Mouse (Mus musculus) lung, adult 18-20 months (tissue): Measurements from ENCODE around the gene Wap.
"Not testable (repeated sequence)": the region's sequence is repeated elsewhere in the genome, so short reads cannot be mapped to it uniquely, and the experiment has no call there.

Source experiments
- DNase-seq, 2 experiments: peaks; one replicate each; pipeline ENCODE4 v3.0.0; 2022; ENCODE audit warnings: mixed read lengths in 2 of 2

Gene Wap

DNA sequence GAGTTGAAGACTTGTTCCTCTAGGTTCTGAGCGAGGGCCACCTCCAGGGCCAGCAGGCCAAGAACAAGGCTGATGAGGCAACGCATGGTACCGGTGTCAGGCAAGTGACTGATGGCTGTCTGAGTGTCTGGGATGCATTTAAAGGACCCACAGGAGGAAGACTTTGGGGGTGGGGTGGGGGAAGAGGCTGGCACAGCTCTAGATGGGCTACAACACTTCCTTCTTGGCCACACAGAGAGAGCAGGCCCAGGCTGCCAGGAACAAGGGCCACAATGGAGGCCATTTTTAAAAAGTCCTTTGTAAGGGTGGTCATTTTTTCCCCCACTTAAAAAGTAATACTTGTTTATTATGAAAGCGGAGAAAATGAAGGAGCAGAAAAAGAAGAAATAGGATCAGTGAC is at the start of gene Wap:
Gene Wap (minus strand): TSS at position 101 of the 400 bp plus-strand sequence.
- DNase-seq: no peak

DNA sequence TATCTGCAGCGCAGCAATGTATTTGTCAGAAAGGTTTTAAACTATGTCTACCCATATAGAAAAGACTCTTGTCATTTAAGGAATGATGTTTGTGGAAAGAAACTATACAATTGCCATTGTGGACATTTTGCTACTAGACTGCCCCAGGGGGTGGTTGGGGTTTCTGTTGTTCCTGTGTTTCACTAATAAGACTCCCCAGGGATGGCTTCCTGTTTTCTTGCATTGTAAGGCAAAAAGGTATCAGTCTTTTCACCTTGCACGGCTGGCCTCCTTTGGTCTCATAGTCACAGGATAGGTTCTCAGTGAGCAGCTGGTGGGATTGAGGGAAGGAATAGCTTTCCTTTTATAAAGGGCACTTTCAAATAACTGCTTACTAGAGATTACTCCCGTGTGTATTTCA is 46.3 kb upstream of the Wap start:
- no peak for DNase-seq

DNA sequence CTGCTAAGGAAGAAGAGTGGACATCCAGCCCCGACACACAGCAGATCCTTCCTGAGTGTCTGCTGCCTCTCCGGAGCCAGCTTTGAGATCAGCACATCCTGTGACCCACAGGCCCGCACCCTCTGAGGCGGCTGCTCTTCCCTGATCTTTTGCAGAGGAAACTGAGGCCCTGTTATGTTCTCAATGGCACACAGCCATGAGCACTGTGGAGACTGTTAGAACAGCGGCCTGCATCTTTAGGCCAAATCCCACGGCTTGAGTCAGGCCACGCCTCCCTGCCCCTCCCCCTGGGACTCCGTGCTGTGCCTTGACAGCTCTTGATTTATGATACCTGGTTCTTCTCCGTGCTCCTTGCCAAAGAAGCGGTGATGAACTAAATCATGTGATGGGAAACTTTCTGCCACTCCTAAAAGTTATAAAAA is 42.0 kb upstream of the Wap start:
- DNase-seq: peak; percentile 45 to 74

DNA sequence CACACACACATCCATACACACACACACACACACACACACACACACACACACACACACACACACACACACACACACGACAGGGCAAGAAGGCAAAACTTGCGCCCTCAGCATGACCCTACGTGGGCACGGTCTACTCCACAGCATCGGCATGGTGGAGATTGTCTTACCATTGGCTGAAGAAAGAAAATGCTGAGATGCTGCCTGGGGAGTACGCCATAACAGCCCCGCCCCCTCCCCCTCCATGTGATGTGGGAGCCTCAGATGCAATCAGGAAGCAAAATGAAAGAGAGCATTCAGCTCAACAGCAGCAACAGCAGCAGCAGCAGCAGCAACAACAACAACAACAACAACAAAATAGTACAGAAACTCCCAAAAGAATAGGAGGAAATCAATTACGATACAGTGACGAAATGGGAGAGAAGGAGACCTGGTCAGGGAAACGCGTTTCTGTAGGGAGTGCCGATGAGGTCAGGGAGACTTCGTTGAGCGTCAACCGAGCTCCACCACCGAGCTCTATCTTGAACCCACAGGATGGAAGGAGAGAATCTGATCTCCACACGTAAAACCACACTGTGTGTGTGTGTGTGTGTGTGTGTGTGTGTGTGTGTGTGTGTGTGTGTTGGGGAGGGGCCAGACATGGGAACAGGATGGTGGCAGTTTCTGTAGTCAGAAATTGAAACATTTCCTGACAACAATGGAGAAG is 41.4 kb upstream of the Wap start:
- DNase-seq: peak in 1 of 2 experiments; percentile 18

DNA sequence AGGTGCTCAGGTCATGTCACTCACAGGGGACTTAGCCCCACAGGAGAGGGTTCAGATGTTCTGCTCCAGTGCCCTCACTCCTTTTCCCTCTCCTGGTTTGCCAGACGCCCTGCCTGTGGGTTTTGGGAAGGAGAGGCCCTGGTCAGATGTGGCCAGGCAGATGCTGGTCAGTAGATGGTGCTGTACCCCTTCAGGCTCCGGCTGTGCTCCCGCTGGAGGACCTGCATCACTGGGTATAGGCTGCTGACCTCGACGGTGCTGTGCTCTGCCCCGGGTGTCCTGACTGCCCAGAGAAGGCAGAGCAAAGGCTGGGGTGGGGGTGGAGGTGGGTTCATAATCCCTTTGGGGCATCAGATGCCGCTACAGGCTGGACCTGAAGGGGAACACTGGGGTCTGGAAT is 39.1 kb upstream of the Wap start:
- no peak for DNase-seq

DNA sequence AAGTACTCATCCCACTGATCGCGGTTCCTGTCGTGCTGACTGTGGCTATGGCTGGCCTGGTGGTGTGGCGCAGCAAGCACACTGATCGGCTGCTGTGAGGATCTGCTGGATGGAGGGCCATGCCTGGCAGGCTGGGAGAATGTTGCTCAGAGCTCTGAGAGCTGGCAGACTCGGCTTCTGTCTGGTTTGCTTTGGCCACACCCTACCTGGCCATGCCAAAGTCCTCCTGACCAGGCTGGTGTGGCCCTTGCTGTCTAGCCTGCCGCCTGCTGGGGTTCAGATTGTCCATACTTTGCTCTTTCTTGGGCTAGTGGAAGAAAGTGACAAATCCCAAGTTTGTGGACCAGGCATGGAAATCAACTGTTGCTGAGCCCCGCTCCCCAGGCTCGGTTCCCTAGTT is 38.2 kb upstream of the Wap start:
- DNase-seq: no peak

DNA sequence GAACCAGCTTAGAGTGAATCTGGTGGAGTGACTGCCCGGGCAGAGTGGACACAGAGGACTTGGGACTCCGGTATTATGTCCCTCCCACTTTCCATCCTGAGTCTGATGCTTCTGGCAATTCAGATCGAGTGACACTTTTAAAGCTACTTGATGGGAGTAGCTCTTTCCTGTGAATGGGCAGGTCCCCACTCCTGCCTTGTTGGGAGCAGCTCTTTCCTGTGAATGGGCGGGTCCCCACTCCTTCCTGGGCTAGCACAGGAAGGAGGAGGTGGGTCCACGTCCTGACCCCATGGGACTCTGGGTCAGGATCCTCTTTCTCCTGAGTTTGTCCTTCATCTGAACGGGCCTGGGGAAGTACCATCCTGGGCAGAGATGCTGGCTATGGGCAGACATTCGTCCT is 37.0 kb upstream of the Wap start:
- peak; percentile 25 to 60 for DNase-seq

DNA sequence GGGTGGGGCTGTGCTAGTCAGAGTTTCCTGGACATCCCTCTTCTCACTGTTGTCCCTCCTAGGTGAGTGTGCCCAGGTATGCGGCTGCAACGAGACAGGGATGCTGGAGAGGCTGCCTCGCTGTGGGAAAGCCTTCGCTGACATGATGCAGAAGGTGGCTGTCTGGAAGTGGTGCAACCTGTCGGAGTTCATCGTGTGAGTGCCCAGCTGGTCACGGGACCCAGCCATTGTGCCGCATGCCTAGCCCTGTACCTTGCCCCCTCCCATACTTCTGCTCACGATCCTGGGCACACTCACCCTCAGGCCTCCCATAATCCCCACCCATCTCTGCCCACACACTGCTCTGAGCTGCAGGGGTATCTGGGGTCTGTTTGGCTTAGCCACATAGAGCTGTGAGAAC is 36.3 kb upstream of the Wap start:
- DNase-seq: no peak

DNA sequence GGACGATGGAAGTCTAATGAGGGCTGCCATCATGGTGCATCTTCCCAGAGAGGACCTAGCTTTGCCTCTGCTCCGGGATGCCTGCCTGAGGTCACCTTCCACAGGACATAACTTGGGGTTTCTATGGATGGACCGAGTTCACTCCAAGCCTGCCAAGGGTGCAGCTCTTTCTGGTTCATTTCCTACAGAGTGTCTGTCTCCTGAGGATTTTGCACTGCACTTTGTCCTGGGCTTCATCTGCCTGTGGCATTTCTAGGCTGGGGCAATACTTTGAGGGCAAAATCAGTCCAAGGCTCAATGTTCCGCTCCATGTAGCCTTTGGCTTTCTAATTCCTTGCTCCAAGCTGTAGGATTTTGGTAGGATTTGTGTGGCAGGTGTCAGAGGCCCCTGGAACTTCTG is 32.4 kb upstream of the Wap start:
- DNase-seq: no peak

DNA sequence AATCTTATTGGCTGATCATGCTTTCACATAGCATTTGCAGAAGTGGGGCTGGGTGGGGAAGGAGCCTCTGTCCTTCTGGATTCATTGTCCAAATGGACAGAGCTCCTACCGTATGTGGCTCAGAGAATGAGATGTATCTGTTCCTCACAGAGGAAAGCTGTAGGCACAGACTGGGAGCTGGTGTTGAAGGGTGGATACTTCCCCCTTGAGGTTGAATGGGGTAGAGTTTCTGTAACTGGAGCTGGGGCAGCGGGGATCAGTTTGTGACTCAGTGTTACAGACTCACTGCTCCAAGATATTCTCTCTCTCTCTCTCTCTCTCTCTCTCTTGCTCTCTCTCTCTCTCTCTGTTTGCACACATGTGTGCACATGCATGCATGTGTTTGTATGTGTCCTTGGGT is 31.6 kb upstream of the Wap start:
- no peak for DNase-seq

DNA sequence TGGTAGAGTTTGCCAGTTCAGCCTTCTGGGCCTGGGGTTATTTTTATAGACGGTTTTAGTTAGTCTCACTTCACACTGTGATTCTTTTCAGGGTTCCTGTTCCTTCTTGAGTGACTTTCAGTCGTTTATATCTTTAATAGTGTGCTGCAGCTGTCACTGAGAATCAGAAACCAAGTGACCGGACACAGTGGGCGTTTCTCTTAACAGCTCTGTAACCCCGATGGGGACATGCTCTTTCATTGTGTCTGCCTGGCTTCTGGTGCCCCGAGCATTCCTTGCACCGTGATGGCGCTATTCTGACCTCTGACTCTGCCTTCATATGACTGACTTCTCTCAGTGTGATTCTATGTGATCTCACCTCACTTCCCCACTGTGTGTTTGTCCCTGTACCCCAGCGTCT is 30.6 kb upstream of the Wap start:
- DNase-seq: no peak

DNA sequence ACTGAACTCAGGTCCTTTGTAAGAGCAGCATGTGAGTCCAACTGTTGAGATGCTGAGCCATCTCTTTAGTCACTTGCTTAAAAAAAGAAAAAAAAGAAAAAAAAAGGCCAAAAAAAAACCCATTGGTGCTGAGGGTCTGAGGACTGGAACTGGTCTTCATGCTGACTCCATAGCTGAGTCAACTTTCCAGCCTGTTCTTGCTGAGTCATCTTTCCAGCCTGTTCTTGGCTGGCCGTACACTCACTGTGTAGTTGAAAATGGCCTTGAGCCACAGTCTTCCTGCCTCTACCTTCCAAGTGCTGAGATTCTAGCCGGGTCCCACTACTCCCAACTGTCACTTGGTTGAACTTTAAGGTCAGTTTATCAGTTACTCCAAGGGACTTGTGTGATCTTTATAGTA is 28.2 kb upstream of the Wap start:
- no peak for DNase-seq

DNA sequence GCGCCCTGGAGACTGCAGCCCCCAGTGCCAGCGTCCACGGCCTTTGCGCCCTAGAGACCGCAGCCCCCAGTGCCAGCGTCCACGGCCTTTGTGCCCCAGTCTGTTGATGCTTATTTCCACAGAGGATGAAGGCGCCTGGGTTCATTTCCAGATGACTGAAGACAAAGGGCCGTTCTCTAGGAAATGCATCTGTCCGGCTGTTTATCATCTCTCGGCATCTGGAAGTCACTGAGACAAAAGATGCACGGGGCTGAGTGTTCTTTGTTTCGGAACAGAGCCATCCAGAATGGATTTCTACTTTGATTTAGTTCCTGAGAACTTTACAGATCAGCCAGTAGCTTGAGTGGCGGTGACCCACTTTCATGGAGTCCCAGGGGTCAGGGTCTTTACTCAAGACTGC is 22.8 kb upstream of the Wap start:
- DNase-seq: no peak

DNA sequence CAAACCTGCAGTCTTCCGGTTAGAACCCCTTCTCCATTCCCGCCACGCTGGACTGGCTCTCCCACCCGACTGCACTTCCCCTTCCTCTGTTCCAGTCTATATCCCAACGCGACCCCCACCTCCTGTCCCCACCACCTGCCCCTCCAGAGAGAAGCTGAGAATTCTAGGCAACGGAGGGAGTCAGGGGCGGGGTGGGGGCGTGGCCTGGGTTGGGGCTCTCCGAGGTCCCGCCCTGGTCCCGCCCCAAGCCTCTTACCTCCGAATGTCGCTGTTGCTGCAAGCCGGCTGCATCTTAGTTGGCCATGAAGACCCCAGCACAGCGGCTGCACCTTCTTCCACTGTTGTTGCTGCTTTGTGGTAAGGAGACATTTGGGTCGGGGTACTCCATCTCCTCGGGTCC is 19.8 kb upstream of the Wap start, which contains the start of gene Ramp3:
Gene Ramp3 (plus strand): TSS at position 251 of the 400 bp plus-strand sequence.
- DNase-seq: no peak

DNA sequence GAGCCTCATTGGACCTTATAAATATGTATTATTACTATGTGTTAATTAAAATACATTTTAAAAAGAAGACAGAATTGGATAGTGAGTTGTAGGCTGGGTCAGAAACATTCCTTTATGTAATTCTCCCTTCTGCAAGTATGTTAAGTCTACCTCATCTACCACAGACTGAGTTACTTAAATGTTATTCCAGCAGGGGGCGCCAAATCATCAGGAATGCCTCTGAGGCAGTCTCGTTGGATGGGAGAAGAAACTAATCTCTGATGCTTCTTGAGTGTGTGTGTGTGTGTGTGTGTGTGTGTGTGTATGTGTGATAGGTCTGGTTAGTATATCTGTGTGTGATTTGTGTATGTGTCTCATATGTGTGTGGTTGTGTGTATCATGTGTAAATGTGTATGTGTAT is 16.5 kb upstream of the Wap start:
- peak; percentile 40 to 72 for DNase-seq

DNA sequence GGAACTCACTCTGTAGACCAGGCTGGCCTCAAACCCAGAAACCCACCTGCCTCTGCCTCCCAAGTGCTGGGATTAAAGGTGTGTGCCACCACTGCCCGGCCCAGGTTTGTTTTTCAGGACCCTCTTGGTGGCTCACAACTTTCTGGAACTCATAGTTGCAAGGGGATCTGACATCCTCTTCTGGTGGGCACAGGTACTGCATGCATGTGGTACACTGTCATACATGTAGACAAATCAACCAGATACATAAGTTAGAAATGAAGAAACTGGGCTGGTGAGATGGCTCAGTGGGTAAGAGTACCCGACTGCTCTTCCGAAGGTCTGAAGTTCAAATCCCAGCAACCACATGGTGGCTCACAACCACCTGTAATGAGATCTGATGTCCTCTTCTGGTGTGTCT is 14.5 kb upstream of the Wap start:
- DNase-seq: not testable (repeated sequence)

DNA sequence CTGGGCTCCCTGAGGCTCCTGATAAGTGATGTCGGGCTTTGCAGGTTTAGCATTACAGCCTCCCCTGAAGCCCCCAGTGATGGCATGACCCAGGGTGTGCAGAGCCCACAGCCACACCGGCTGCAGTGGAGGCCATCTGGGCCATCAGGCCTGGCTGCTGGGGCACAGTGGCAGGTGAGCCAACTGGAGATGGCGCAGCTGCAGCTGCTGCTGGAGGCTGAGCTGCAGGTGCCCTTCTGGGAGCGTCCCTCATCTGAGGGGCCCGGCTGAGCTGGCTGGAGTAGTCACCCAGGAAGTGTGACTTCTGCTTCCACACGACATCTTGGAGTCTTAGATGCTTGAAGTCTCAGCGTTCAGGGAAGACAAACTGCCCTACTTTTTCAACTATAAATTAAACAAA is 12.1 kb upstream of the Wap start:
- no peak for DNase-seq

DNA sequence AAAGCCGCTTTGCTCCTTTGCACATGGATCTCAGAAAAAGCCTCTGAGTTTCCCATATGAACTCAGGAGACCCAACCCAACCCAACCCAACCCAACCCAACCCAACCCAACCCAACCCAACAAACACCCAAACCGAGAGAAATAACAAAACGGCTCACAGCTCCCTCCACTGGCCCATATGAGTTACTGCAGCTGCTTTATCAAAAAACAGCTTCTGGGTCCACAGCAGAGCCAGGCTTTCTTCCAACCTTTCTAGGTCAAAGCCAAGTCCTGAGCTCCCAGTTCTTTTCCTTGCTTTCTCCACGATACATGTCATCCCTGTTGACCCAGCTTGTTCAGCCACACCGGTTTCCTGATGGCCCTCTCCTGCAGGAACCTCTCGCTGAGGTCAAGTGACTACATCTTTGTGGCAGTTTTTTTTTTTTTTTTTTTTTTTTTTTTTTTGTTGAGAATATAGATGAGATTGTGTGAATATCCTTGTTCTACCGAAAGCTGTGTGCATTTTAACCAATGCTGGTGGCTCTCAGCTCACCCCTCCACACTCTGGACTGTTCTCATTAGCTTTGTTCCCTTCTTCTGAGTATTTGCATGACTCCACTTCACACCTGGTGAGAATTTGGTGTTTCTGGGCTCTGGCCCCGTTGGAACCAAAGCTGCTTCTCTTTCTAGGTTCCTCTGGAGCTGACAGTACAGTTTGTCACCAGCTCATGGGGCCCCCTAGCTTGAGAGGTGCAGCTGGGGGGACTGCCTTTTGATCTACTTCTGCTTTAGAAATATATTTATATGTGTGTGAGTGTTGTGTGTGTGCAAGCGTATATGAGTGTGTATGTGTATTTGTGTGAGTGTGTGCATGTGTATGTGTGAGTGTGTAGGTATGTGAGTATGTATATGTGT is 9.6 kb upstream of the Wap start:
- no peak for DNase-seq

DNA sequence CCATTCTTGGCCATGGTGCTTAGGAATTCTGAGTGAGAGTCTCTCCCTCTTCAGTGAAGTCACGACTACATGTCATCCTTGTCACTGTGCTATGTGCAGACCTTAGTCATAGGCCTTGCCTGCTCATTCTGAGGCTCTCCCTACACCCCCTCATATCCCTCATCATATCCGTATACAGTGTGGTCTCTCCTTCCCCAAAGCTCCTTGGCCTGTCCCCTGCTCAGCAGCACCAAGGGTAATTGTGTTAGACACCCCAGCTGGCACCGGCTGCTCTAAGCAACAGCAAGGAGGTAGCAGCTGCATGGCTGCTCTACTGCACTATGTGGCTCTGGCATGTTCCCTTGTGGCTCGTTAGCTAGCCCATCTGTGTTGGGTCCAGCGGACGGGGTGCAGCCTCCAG is 6.1 kb upstream of the Wap start:
- DNase-seq: no peak

DNA sequence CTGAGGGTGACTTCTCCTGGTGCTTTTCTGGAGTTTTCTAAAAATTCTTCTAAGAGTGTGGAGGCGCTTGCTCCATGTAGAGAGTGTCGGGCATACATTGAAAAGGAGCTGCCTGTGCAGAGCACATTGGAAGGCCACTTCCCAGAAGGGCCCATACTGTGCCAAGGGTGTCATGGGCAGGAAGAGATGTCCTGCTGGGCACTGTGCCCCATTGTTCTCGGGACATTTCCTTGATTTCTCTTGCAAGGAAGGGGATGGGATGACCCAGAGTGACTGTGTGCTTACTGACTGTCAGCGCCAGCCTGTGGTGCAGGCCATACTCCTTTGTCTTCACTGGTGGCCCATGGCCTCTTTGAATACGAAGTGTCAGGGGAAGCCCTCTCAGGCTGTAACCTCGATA is 635 bp upstream of the Wap start:
- peak in 1 of 2 experiments; percentile 17 for DNase-seq

DNA sequence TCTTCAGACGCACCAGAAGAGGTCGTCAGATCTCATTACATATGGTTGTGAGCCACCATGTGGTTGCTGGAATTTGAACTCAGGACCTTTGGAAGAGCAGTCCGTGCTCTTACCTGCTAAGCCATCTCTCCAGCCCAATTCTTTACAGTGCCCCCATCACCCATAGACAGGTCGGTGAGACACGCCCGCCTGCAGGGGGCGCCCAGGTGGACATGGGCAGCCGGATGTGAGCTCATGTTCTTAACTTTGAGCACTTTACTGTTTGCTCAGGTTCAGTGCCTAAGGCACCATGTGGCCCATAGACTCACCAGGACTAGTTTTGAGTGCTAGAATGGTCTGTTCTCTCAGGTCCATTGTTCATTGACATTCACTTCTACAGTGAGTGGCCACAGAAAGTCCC is 2.3 kb downstream of the Wap start:
- no peak for DNase-seq

DNA sequence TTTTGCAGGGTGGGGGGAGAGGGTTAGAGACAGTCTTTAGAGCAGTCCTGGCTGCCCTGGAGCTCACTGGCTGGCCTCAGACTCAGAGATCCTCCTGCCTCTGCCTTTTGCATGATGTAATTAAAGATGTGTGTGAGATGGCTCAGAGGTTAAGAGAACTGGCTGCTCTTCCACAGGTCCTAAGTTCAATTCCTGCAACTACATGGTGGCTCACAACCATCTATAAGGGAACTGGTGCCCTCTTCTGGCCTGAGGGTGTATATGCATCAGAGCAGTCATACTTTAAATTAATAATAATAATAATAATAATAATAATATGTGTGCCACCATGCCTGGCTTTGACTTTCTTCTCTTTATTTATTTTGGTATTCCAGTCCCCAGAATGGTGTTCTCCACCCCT is 8.8 kb downstream of the Wap start:
- DNase-seq: peak in 1 of 2 experiments; percentile 42

DNA sequence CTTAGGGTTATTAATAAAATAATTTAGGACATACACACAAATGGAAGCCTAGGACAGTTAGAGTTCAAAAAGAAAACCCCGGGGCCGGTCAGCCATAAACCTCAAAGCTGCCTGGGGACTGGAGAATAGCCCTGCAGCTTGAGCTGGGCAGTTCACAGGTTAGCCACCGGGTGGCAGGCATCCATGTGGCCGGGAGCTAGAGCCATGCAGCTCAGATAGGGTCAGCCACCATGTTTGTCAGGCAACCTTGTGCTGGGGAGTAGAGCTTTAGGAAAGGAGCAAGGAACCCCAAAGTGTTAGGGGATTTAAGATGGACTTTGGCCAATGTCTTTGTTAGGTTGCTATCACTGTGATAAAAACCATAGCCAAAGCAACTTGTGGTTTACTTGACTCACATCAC is 9.9 kb downstream of the Wap start:
- DNase-seq: peak; percentile 36 to 49

DNA sequence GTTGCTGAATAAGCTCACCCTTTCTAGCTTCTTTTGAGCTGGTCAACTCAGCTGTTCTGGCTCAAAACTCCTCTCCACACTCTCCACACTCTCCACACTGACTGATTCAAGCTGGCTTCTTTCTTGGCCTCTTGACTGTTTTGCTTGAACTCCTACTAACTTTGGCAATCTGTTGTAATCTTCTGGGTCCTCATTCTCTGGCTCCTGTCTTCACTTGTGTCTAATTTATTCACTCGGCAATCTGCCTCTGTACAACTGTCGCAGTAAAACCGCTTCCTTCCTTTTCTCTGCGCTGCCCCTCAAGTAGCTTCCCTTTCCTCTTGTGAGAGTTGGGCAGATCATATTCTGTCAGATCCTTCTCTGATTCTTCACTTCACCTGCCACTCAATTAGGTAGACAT is 10.7 kb downstream of the Wap start:
- DNase-seq: no peak
